Mouse (Mus musculus) lung, embryonic 14.5 days (tissue): ENCODE results near the gene Slc11a1. TPM values are rescaled to one million over a fixed set of nuclear protein-coding genes. Genes with fewer than 3 reads are reported as not detected.
"Not testable (repeated sequence)": the region's sequence is repeated elsewhere in the genome, so short reads cannot be mapped to it uniquely, and the experiment has no call there.

Experiments used
- ATAC-seq: fragments of 200-750 bp; cut with Nextera tagmentation; 2 replicates; pipeline ENCODE4 v1.8.0; 2017; ENCODE audit warnings: mild to moderate bottlenecking, moderate TSS enrichment, moderate library complexity; ENCODE audit not compliant: insufficient read depth
- DNase-seq: peaks from one replicate; pipeline ENCODE4 v3.0.0-alpha.2; 2015
- H3K27ac ChIP-seq: fragments of 300-500 bp; sonication (generic); 2 replicates; pipeline ENCODE4 v1.5.1; 2014; ENCODE audit warnings: low read depth, mild to moderate bottlenecking, moderate library complexity
- H3K27me3 ChIP-seq: fragments of 300-500 bp; sonication (generic); 2 replicates; pipeline ENCODE4 v1.6.1; 2014; ENCODE audit warnings: low read length, control low read depth; ENCODE audit not compliant: insufficient read depth
- H3K36me3 ChIP-seq: fragments of 300-500 bp; sonication (generic); 2 replicates; pipeline ENCODE4 v1.6.1; 2014; ENCODE audit warnings: control low read depth; ENCODE audit not compliant: insufficient read depth
- H3K4me1 ChIP-seq: fragments of 300-500 bp; sonication (generic); 2 replicates; pipeline ENCODE4 v1.6.1; 2014; ENCODE audit warnings: antibody characterized with exemption, control low read depth; ENCODE audit not compliant: insufficient read depth
- H3K4me2 ChIP-seq: fragments of 300-500 bp; sonication (generic); 2 replicates; pipeline ENCODE4 v1.6.1; 2014; ENCODE audit warnings: mild to moderate bottlenecking
- H3K4me3 ChIP-seq: fragments of 300-500 bp; sonication (generic); 2 replicates; pipeline ENCODE4 v1.5.1; 2014; ENCODE audit warnings: low read depth, low read length
- H3K9ac ChIP-seq: fragments of 300-500 bp; sonication (generic); 2 replicates; pipeline ENCODE4 v1.6.1; 2014
- H3K9me3 ChIP-seq: fragments of 300-500 bp; sonication (generic); 2 replicates; pipeline ENCODE4 v1.6.1; 2016; ENCODE audit warnings: low read depth, low read length, control low read depth
- CTCF ChIP-seq: IDR thresholded peaks from 2 replicates; pipeline ENCODE4 v1.5.1; 2016; ENCODE audit warnings: antibody characterized with exemption, low read depth
- WGBS: fragments of 180-500 bp; shearing (Covaris S2); extraction: QIAGEN DNeasy Blood & Tissue Kit; methylation state at CpG from one replicate; pipeline ENCODE4 v1.1.7; 2014; 5-methylcytosine and 5-hydroxymethylcytosine counted together
- polyA plus RNA-seq: library from polyadenylated mRNA; unstranded; fragments of >200 nt; fragmentation: Nextera tagmentation; extraction: Ambion mirVana; gene quantifications from 2 replicates; pipeline ENCODE4 v1.2.1, GENCODE M21; 2014

Gene Slc11a1
- polyA plus RNA-seq, 1 experiment from 2014 or later = 3.5 TPM

DNA sequence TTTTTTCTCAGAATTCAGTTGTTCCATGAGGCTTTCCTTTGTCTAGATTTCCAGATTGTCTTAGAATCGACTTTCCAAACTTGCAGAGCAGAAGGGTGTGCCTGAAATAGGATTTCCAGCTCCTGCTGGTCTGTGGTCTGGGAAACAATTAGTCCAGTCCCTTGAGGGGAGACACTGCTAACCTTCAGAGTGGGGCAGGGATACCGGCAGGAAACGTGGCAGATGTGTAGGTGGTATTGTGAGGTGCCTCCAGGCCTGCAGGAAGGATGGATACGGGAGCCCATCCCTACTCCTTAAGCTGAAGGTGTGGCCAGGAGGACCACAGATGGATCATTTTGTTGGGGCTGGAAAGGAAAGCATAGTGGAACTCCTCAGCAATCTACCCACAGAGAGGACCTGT is 40.0 kb upstream of the Slc11a1 start:
- ATAC-seq (no peak), DNase-seq (no peak)
- 66% methylated on average over 4 of the region's 4 CpGs for WGBS
- Histone ChIP-seq H3K27me3 (no peaks in the 10 kb centered on the region), H3K36me3 (no peaks in the 10 kb centered on the region), H3K4me1 (peaks cover 12% of the 10 kb centered on the region), H3K9ac (no peak overlapping the region), H3K4me3 (no peak overlapping the region), H3K9me3 (no peaks in the 10 kb centered on the region), H3K4me2 (no peak overlapping the region), H3K27ac (no peak overlapping the region)
- no peak for TF ChIP-seq CTCF

DNA sequence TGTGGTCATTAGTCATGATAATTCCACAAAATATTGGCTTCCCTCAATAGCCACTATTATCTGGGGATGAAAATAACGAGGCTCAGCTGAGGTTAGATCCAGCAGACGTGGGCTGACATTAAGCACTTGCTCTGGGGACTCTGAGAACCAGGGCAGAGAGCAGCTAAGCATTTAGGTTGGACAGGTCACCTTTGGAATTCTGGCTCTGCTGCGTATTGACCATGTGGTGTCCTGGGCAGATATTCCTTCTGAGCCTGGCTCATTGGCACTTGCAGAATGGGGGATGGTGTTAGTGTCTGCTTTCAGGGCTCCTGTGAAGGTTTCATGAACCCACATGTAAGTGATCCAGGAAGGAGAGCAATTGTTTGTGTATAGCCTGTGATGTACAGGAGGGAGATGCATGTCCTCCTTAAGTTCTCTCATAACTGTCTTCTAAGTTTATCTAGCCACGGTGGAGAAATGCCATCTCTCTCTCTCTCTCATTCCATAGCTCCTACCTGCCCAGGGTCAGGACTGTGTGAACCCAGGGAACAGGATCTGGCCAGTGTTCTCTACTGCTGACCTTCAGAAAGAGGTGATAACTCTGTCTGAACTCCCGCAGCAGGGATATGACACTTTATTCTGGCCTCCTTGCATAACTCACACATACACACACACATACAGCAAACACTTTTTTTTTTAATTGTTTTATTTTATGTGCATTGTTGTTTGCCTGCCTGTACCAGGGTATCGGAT is 39.4 kb upstream of the Slc11a1 start:
- H3K27ac ChIP-seq = no peak overlapping the region
- no peaks in the 10 kb centered on the region for H3K9me3 ChIP-seq
- no peaks in the 10 kb centered on the region for H3K36me3 ChIP-seq
- H3K4me1 ChIP-seq = peaks cover 12% of the 10 kb centered on the region
- TF ChIP-seq CTCF = no peak
- no peak for ATAC-seq
- WGBS = 80% methylated on average over 6 of the region's 6 CpGs
- no peak overlapping the region for H3K9ac ChIP-seq
- no peaks in the 10 kb centered on the region for H3K27me3 ChIP-seq
- H3K4me3 ChIP-seq = no peak overlapping the region
- no peak for DNase-seq
- no peak overlapping the region for H3K4me2 ChIP-seq

DNA sequence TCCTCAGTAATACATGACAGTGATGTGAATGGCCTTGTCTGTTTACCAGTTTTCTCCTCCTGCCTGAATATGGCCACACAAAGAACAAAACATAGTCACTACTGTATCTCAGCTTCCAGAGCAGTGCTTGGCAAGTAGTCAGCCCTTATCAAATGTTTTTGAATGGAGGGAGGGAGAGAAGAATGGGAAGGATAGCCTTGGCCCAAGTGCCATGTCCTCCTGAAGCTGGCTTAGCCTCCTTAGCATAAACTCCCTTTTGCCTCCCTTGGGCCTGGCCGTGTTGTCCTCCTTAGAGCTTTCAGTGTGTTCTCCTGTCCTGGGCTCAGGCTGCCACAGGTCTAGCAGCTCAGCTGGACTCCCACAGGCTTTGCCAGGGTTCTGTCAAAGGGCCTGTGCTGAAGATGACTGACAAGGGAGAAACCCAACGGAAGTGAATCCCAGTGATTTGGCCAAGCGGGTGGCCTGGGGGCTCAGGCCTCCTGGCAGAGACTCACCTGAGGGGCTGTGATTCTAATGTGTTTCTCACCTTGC is 37.7 kb upstream of the Slc11a1 start:
- Histone ChIP-seq H3K27ac (no peak overlapping the region), H3K4me3 (no peak overlapping the region), H3K4me2 (no peak overlapping the region), H3K36me3 (no peaks in the 10 kb centered on the region), H3K9ac (no peak overlapping the region), H3K27me3 (no peaks in the 10 kb centered on the region), H3K9me3 (no peaks in the 10 kb centered on the region), H3K4me1 (peaks cover 12% of the 10 kb centered on the region)
- DNase-seq (no peak), ATAC-seq (no peak)
- no peak for TF ChIP-seq CTCF
- 79% methylated on average over 3 of the region's 3 CpGs for WGBS

DNA sequence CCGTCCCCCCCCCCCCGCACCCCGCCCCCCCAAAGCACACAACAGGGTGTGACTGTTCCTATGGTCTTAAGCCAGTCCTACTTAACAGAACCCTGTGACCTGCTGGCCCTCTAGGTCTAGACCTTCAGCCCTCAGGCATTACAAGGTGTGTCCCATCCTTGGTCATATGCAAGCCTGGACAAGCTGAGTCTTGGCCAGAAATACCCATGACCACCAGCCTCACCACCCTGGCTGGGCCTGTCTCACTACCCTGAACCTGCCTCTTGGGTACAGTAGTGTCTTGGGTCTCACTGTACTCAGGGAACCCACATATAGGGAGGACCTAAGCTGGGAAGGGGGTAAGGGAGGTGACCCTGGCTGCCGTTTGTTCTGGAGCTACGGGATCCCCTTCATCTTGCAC is 37.0 kb upstream of the Slc11a1 start:
- WGBS = 80% methylated on average over 5 of the region's 5 CpGs

DNA sequence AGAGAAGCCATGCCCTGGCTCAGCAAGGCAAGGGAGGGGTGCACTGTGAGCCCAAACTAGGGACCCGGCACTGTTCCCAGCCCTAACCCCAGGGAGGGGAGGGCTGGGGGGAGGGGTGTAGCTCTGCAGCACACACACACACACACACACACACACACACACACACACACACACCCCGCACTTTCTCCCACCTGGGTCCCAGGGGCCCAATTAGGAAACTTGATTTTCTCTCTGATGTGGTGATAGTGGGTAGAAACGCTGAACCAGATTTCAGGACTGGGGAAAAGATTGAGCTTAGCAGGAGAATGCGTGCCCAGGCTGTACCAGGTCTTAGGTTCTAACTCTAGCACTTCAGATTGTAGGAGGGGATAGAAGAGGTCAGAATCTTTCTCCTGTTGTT is 36.4 kb upstream of the Slc11a1 start:
- 72% methylated on average over 4 of the region's 4 CpGs for WGBS
- Histone ChIP-seq H3K36me3 (no peaks in the 10 kb centered on the region), H3K4me1 (peaks cover 4% of the 10 kb centered on the region), H3K9ac (no peak overlapping the region), H3K27me3 (no peaks in the 10 kb centered on the region), H3K4me2 (no peak overlapping the region), H3K27ac (no peak overlapping the region), H3K9me3 (no peaks in the 10 kb centered on the region), H3K4me3 (no peak overlapping the region)
- no peak for ATAC-seq
- no peak for DNase-seq
- TF ChIP-seq CTCF = no peak

More for the DNA sequence above, 37.0 kb upstream of the Slc11a1 start:
- Histone ChIP-seq H3K4me2 (no peak overlapping the region), H3K27me3 (no peaks in the 10 kb centered on the region), H3K27ac (no peak overlapping the region), H3K4me3 (no peak overlapping the region), H3K9ac (no peak overlapping the region), H3K36me3 (no peaks in the 10 kb centered on the region), H3K4me1 (peaks cover 10% of the 10 kb centered on the region), H3K9me3 (no peaks in the 10 kb centered on the region)
- no peak for TF ChIP-seq CTCF
- ATAC-seq (no peak), DNase-seq (no peak)

DNA sequence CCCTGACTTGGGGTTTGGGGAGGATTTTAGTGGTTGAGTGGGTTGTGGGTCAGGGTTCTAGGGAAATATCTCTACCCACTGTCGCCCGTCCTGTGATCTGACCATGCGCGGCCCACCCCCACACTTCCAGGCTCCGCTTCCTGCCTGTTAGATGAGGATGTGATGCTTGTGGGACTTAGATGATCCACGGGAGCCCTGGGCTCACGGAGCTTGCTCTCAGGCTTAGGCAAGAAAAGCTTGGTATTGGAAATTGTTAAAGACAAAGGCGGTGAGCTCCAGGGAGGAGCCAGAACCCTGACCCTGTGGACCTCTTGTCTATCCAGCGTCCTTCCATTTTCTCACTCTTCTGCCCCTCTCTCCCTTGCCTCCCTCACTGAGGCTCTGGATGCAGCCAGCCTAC is 35.1 kb upstream of the Slc11a1 start:
- 91% methylated on average over 9 of the region's 9 CpGs for WGBS
- DNase-seq = no peak
- TF ChIP-seq CTCF = no peak
- Histone ChIP-seq H3K4me1 (no peaks in the 10 kb centered on the region), H3K4me3 (no peak overlapping the region), H3K36me3 (no peaks in the 10 kb centered on the region), H3K27ac (no peak overlapping the region), H3K27me3 (no peaks in the 10 kb centered on the region), H3K4me2 (no peak overlapping the region), H3K9ac (no peak overlapping the region), H3K9me3 (no peaks in the 10 kb centered on the region)
- ATAC-seq = no peak

DNA sequence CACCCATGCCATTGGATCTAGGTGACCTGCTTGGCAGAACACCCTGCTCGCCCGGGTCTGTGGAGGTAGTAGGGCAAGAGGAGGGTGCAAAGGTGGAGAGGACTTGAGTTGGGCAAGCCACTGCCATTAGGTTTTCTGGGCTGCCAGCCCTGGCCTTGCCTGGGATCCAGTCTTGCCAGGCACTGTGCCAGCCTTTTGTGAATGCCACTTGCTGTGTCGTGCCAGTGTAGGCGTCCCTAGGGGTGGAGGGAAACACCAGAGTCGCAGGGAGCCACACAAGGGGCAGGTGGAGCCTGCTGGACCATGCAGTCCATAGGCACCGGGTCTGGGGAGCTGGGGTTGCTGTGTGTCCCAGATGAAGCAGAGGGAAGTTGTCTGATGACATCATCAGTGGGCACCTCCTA is 34.6 kb upstream of the Slc11a1 start:
- DNase-seq = no peak
- 91% methylated on average over 6 of the region's 6 CpGs for WGBS

DNA sequence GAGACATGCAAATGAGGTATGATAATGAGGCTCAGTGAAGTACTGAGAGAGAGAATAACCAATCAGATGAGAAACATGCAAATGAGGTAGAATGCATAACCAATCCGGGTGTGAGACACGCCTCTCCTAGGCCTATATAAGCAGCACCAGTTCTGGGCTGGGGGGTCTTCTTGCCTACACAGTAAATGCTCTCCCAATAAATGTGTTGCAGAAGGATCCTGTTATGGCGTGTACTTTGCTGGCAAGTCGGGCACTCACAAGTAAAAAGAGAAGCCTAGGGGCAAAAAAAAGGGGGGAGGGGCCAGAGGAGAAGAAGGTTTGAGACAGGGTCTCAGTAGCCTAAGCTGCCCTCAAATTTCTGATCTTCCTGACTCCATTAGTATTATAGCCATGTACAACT is 34.0 kb upstream of the Slc11a1 start:
- not testable (repeated sequence) for H3K4me1 ChIP-seq, H3K27ac ChIP-seq, H3K36me3 ChIP-seq, DNase-seq, H3K9me3 ChIP-seq, H3K9ac ChIP-seq, H3K4me3 ChIP-seq, H3K4me2 ChIP-seq, ATAC-seq, H3K27me3 ChIP-seq
- 91% methylated on average over 4 of the region's 4 CpGs for WGBS

More for the DNA sequence above, 34.6 kb upstream of the Slc11a1 start:
- H3K4me1 ChIP-seq = no peaks in the 10 kb centered on the region
- no peak overlapping the region for H3K4me2 ChIP-seq
- H3K27ac ChIP-seq = no peak overlapping the region
- no peak overlapping the region for H3K4me3 ChIP-seq
- no peak overlapping the region for H3K9ac ChIP-seq
- H3K9me3 ChIP-seq = no peaks in the 10 kb centered on the region
- H3K36me3 ChIP-seq = no peaks in the 10 kb centered on the region
- no peak for ATAC-seq
- H3K27me3 ChIP-seq = no peaks in the 10 kb centered on the region
- no peak for TF ChIP-seq CTCF
